Comparison of ENCODE assay signal across 11 mouse cellular contexts in the genomic region with DNA sequence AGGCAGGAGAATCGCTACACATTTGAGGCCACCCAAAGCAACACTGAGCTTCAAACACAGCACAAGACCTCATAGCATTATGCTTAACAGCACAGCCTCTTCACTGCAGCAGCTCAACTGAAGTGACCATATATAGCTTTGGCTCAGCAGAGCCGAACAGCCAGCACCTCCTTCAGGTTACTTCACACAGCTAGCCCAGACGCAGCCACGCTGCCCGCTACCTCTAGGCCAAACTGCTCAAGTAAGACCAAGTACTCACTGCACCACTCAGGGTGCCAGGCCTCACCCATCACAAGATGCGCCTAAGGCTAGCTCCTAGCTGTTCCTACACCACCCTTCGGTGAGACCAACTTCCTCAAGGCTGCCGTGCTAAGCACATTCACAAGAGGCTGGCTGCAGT. TPM values are rescaled to one million over a fixed set of nuclear protein-coding genes. Genes with fewer than 3 reads are reported as not detected.
A peak's percentile ranks its signal among the peaks of the same experiment; 100 is the strongest.
DNase-seq lines count a peak whose midpoint lies in the region; ATAC-seq and TF ChIP-seq lines count a peak whose summit lies in the region.
"Had no signal": no experiment of that assay in that cellular context is flagged by ENCODE, and none has a peak within 500 bp of the region (broad histone marks: within the 10 kb centered on the region; RNA-seq: fewer than 3 reads in every experiment).

No protein-coding gene starts in this region.

- H3K4me2 ChIP-seq in kidney, postnatal 0 days (ENCODE audit: low read length) = no peak overlapping the region

- H3K9me3 ChIP-seq in ES-E14 (ENCODE audit: control insufficient read depth, insufficient read depth, low read depth, low read length) = no peaks in the 10 kb centered on the region
- H3K9me3 ChIP-seq in kidney, postnatal 0 days (replicated peaks; ENCODE audit: low read length) = no peaks in the 10 kb centered on the region

- H3K27ac ChIP-seq in ES-E14 (ENCODE audit: insufficient read depth, low read depth, low read length, poor library complexity, severe bottlenecking) = no peak overlapping the region
- no peak overlapping the region; the same call in 1 of the 2 replicates for H3K27ac ChIP-seq in kidney, postnatal 0 days
- H3K27ac ChIP-seq: hindbrain, postnatal 0 days had no signal

- peak; percentile 22; the same call in 1 of the 2 replicates for TF ChIP-seq CTCF in kidney, postnatal 0 days (IDR thresholded peaks at IDR 0.05; ENCODE audit: low read depth)

- in situ Hi-C loops in ES-E14 (cut with MboI; ENCODE audit: low sequenced_read_pairs in 2 of 2, unreplicated experiment in 2 of 2) = no loop called here

- peaks cover 18% of the 10 kb centered on the region for H3K36me3 ChIP-seq in ES-E14 (ENCODE audit: control insufficient read depth, insufficient read depth, low read length, poor library complexity, severe bottlenecking)
- H3K36me3 ChIP-seq in kidney, postnatal 0 days (ENCODE audit: insufficient read depth, low read length) = peaks cover 21% of the 10 kb centered on the region

- peak overlapping the region in 1 of 2 experiments; percentile 46; a peak in 2 of 4 replicates for H3K4me3 ChIP-seq in ES-E14 (ENCODE audit: insufficient read depth in 1 of 2, low read depth in 1 of 2, low read length in 2 of 2, poor library complexity in 1 of 2, severe bottlenecking in 1 of 2)
- no peak overlapping the region for H3K4me3 ChIP-seq in kidney, postnatal 0 days (replicated peaks; ENCODE audit: low read depth, low read length)

- 67% methylated on average over 8 of the region's 8 CpGs for WGBS in kidney, postnatal 0 days

- no peak for ATAC-seq in kidney, postnatal 0 days (replicated peaks; ENCODE audit: low FRiP score, low read depth)
- ATAC-seq: forebrain, postnatal 0 days had no signal

- no peaks in the 10 kb centered on the region for H3K27me3 ChIP-seq in kidney, postnatal 0 days (ENCODE audit: insufficient read depth, low read length)

- DNase-seq in cerebellum, adult 11-12 months = peak; percentile 44
- no peak for DNase-seq in cerebellum, postnatal 10 days
- DNase-seq in kidney, adult 11 months = peak; percentile 57
- no peak for DNase-seq in kidney, postnatal 10 days
- no peak for DNase-seq in ES-E14 (ENCODE audit: low read depth, low spot score)
- DNase-seq in kidney, postnatal 0 days (ENCODE audit: low spot score) = no peak
- no peak for DNase-seq in adrenal gland, postnatal 25 days
- DNase-seq in adrenal gland, postnatal 10 days = no peak
- DNase-seq: forebrain, postnatal 0 days; midbrain, embryonic 14.5 days had no signal

- H3K9ac ChIP-seq in ES-E14 (ENCODE audit: insufficient read depth, low read depth, low read length, poor library complexity, severe bottlenecking) = peak overlapping the region; percentile 57
- H3K9ac ChIP-seq in kidney, postnatal 0 days (ENCODE audit: low read depth, low read length) = no peak overlapping the region
- H3K9ac ChIP-seq: forebrain, postnatal 0 days had no signal

- peaks cover 6 to 12% of the 10 kb centered on the region in 2 experiments; a peak in 3 of 4 replicates for H3K4me1 ChIP-seq in ES-E14 (ENCODE audit: control insufficient read depth in 2 of 2, insufficient read depth in 2 of 2, low read length in 2 of 2, poor library complexity in 1 of 2)
- peaks cover 9% of the 10 kb centered on the region; the same call in 1 of the 2 replicates for H3K4me1 ChIP-seq in kidney, postnatal 0 days (replicated peaks; ENCODE audit: insufficient read depth, low read length)

TF ChIP-seq in ES-E14, 5 proteins besides CTCF, POLR2A, EP300 and RAD21:
- TF ChIP-seq ZNF384 (IDR thresholded peaks at IDR 0.05; ENCODE audit: low read depth, low read length) (no peak), ZC3H11A (IDR thresholded peaks at IDR 0.05; ENCODE audit: borderline replicate concordance, low read depth, low read length) (no peak), CHD2 (IDR thresholded peaks at IDR 0.05; ENCODE audit: low read depth, low read length) (no peak)

RNA-seq across cellular contexts. Expression of a gene that starts 5.6 kb away (rescaled TPM):
- total RNA-seq in ES-E14 (2012; rRNA removed) = 13.8 and 18.0 TPM in 2 replicates
- 49.7 and 49.9 TPM in 2 replicates for polyA plus RNA-seq in kidney, postnatal 0 days (2015; fragmentation: Nextera tagmentation; extraction: Ambion mirVana)
- 29.1 and 30.5 TPM in 2 replicates for total RNA-seq in adrenal gland, postnatal 25 days (2021)
- total RNA-seq in adrenal gland, postnatal 10 days (2021) = 10 to 100 TPM; 25.9 to 27.0 TPM

RNA-seq across cellular contexts. Expression of a gene that starts 5.8 kb away (rescaled TPM):
- total RNA-seq in ES-E14 (2012; rRNA removed) = 33.1 and 38.5 TPM in 2 replicates
- 17.2 and 18.8 TPM in 2 replicates for polyA plus RNA-seq in kidney, postnatal 0 days (2015; fragmentation: Nextera tagmentation; extraction: Ambion mirVana)
- total RNA-seq in adrenal gland, postnatal 25 days (2021) = 21.7 and 22.4 TPM in 2 replicates
- total RNA-seq in adrenal gland, postnatal 10 days (2021) = 10 to 100 TPM; 11.2 to 15.1 TPM

RNA-seq across cellular contexts. Expression of a gene that starts 28.5 kb away (rescaled TPM):
- total RNA-seq in ES-E14 (2012; rRNA removed) = 17.0 and 18.0 TPM in 2 replicates
- 22.8 and 23.3 TPM in 2 replicates for polyA plus RNA-seq in kidney, postnatal 0 days (2015; fragmentation: Nextera tagmentation; extraction: Ambion mirVana)
- 19.8 and 26.3 TPM in 2 replicates for total RNA-seq in adrenal gland, postnatal 25 days (2021)
- 10 to 100 TPM; 17.3 to 18.5 TPM for total RNA-seq in adrenal gland, postnatal 10 days (2021)

RNA-seq across cellular contexts. Expression of a gene that starts 29.4 kb away (rescaled TPM):
- 19.1 TPM in 2 replicates for total RNA-seq in ES-E14 (2012; rRNA removed)
- 21.0 and 21.6 TPM in 2 replicates for polyA plus RNA-seq in kidney, postnatal 0 days (2015; fragmentation: Nextera tagmentation; extraction: Ambion mirVana)
- 47.7 and 56.8 TPM in 2 replicates for total RNA-seq in adrenal gland, postnatal 25 days (2021)
- total RNA-seq in adrenal gland, postnatal 10 days (2021) = 10 to 100 TPM; 25.5 to 26.0 TPM

RNA-seq across cellular contexts. Expression of a gene that starts 31.4 kb away (rescaled TPM):
- total RNA-seq in ES-E14 (2012; rRNA removed) = 19.6 and 35.0 TPM in 2 replicates
- polyA plus RNA-seq in kidney, postnatal 0 days (2015; fragmentation: Nextera tagmentation; extraction: Ambion mirVana) = 3.9 TPM in 2 replicates
- total RNA-seq in adrenal gland, postnatal 25 days (2021) = 0.76 TPM in 2 replicates
- total RNA-seq in adrenal gland, postnatal 10 days (2021) = 1 to 10 TPM in 1 of 2 experiments, under 1 TPM in 1; 0.79 to 2.2 TPM
- total RNA-seq: forebrain, postnatal 0 days; hindbrain, postnatal 0 days had no signal

Comparison
In these comparisons a context has a peak if more than half of its experiments do, and no peak if none do; other contexts are left out.
1. DNase-seq: peak in cerebellum, adult 11-12 months (single experiment) and kidney, adult 11 months (single experiment); none in cerebellum, postnatal 10 days (0 of 2), kidney, postnatal 10 days (single experiment), ES-E14 (single experiment), kidney, postnatal 0 days (single experiment), adrenal gland, postnatal 25 days (single experiment) and adrenal gland, postnatal 10 days (single experiment).